Mouse (Mus musculus): ENCODE results near the gene Brms1. TPM values are rescaled to one million over a fixed set of nuclear protein-coding genes. Genes with fewer than 3 reads are reported as not detected.

Brms1 gene
- polyA plus RNA-seq, 1 experiment = 46.3 TPM

Other genes starting within 250 kb of the Brms1 start
- 39.5 and 48.7 TPM in 2 replicates for gene Rbm4, start 247.5 kb upstream of the Brms1 start, polyA plus RNA-seq (2012; rRNA removed)
- gene Gm21992, start 229.7 kb upstream of the Brms1 start, polyA plus RNA-seq (2012; rRNA removed) = 18.5 and 22.6 TPM in 2 replicates
- 39.5 and 48.9 TPM in 2 replicates for gene Rbm14, start 229.7 kb upstream of the Brms1 start, polyA plus RNA-seq (2012; rRNA removed)
- 42.6 and 46.5 TPM in 2 replicates for gene Ccs, start 202.0 kb upstream of the Brms1 start, polyA plus RNA-seq (2012; rRNA removed)
- gene Ccdc87, start 202.0 kb upstream of the Brms1 start, polyA plus RNA-seq (2012; rRNA removed) = 0.09 and 0.19 TPM in 2 replicates
- gene Ctsf, start 186.2 kb upstream of the Brms1 start, polyA plus RNA-seq (2012; rRNA removed) = 12.1 and 13.7 TPM in 2 replicates
- gene Actn3, start 163.4 kb upstream of the Brms1 start, polyA plus RNA-seq (2012; rRNA removed) = 0.40 and 0.66 TPM in 2 replicates
- gene Zdhhc24, start 162.7 kb upstream of the Brms1 start, polyA plus RNA-seq (2012; rRNA removed) = 14.8 and 20.9 TPM in 2 replicates
- gene Bbs1, start 134.7 kb upstream of the Brms1 start, polyA plus RNA-seq (2012; rRNA removed) = 1.3 and 1.5 TPM in 2 replicates
- 126 and 154 TPM in 2 replicates for gene Dpp3, start 113.1 kb upstream of the Brms1 start, polyA plus RNA-seq (2012; rRNA removed)
- 1.1 and 1.5 TPM in 2 replicates for gene Peli3, start 98.2 kb upstream of the Brms1 start, polyA plus RNA-seq (2012; rRNA removed)
- gene Mrpl11, start 79.2 kb upstream of the Brms1 start, polyA plus RNA-seq (2012; rRNA removed) = 32.3 and 36.2 TPM in 2 replicates
- 1.4 and 1.6 TPM in 2 replicates for gene Npas4, start 51.0 kb upstream of the Brms1 start, polyA plus RNA-seq (2012; rRNA removed)
- gene Slc29a2, start 17.5 kb upstream of the Brms1 start, polyA plus RNA-seq (2012; rRNA removed) = 3.6 and 6.8 TPM in 2 replicates
- 13.6 and 14.7 TPM in 2 replicates for gene B4gat1, start 2.5 kb upstream of the Brms1 start, polyA plus RNA-seq (2012; rRNA removed)
- 0.64 and 0.67 TPM in 2 replicates for gene AC124502.3, start 2.5 kb upstream of the Brms1 start, polyA plus RNA-seq (2012; rRNA removed)
- gene Rin1, start 9.1 kb downstream of the Brms1 start, polyA plus RNA-seq (2012; rRNA removed) = 3.2 and 7.0 TPM in 2 replicates
- 4.1 and 5.4 TPM in 2 replicates for gene Cd248, start 26.7 kb downstream of the Brms1 start, polyA plus RNA-seq (2012; rRNA removed)
- 1.8 and 2.0 TPM in 2 replicates for gene Tmem151a, start 44.2 kb downstream of the Brms1 start, polyA plus RNA-seq (2012; rRNA removed)
- 224 and 270 TPM in 2 replicates for gene Yif1a, start 47.2 kb downstream of the Brms1 start, polyA plus RNA-seq (2012; rRNA removed)
- 1.3 and 1.5 TPM in 2 replicates for gene Cnih2, start 57.2 kb downstream of the Brms1 start, polyA plus RNA-seq (2012; rRNA removed)
- 181 and 205 TPM in 2 replicates for gene Rab1b, start 65.7 kb downstream of the Brms1 start, polyA plus RNA-seq (2012; rRNA removed)
- 13.6 and 17.0 TPM in 2 replicates for gene Klc2, start 77.2 kb downstream of the Brms1 start, polyA plus RNA-seq (2012; rRNA removed)
- 6.7 and 7.3 TPM in 2 replicates for gene Pacs1, start 231.8 kb downstream of the Brms1 start, polyA plus RNA-seq (2012; rRNA removed)